Comparison of ENCODE assay signal across 24 mouse cellular contexts in the genomic region with DNA sequence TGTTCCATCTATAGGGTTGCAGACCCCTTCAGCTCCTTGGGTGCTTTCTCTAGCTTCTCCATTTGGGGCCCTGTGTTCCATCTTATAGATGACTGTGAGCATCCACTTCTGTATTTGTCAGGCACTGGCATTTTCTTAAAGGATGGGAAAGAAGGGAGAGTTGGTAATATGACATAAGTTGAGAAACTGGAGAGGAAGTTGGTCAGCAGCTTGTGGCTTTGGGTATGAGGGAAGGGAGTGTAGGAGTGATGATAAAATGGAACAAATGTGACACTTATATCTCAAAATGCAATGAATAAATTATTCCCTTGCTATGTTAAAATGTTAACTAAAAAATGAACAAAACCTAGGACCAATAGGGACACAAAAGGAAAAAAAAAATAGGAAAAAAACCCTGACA. TPM values are rescaled to one million over a fixed set of nuclear protein-coding genes. Genes with fewer than 3 reads are reported as not detected.
DNase-seq lines count a peak whose midpoint lies in the region; ATAC-seq and TF ChIP-seq lines count a peak whose summit lies in the region.
"Not testable (repeated sequence)": the region's sequence is repeated elsewhere in the genome, so short reads cannot be mapped to it uniquely, and the experiment has no call there.
"Had no signal": no experiment of that assay in that cellular context is flagged by ENCODE, and none has a peak within 500 bp of the region (broad histone marks: within the 10 kb centered on the region; RNA-seq: fewer than 3 reads in every experiment).

No protein-coding gene starts in this region.

- peaks cover 28% of the 10 kb centered on the region for H3K79me2 ChIP-seq in macrophage (ENCODE audit: inconsistent target)

- H3K27ac ChIP-seq in bone marrow macrophage, adult 2 months (ENCODE audit: insufficient read depth, low read depth, low read length) = peak overlapping the region; percentile 100
- peak overlapping the region; percentile 97 for H3K27ac ChIP-seq in macrophage

- peak; percentile 2 for DNase-seq in lung, postnatal 25 days (ENCODE audit: low spot score)

- peak; percentile 93 for ATAC-seq in common myeloid progenitor, adult 5-6 weeks (replicated peaks; ENCODE audit: low read depth, poor library complexity, severe bottlenecking)
- peak; percentile 96 for ATAC-seq in granulocyte monocyte progenitor cell, adult 5-6 weeks (replicated peaks; ENCODE audit: poor library complexity, severe bottlenecking)
- ATAC-seq in megakaryocyte progenitor cell, adult 5-6 weeks (replicated peaks; ENCODE audit: poor library complexity) = peak; percentile 92

- H3K4me1 ChIP-seq in bone marrow macrophage, adult 2 months (ENCODE audit: control insufficient read depth, insufficient read depth, low read length) = peaks cover 19% of the 10 kb centered on the region

- H3K36me3 ChIP-seq in macrophage (ENCODE audit: inconsistent target) = not testable (repeated sequence)

- TF ChIP-seq CTCF in bone marrow macrophage, adult 2 months (IDR thresholded peaks at IDR 0.05; ENCODE audit: low read depth, low read length) = not testable (repeated sequence)

- H3K4me3 ChIP-seq in bone marrow macrophage, adult 2 months (ENCODE audit: insufficient read depth, low read length); macrophage (ENCODE audit: inconsistent target): not testable (repeated sequence)

- not testable (repeated sequence) for TF ChIP-seq POLR2A in bone marrow macrophage, adult 2 months (IDR thresholded peaks at IDR 0.05; ENCODE audit: borderline replicate concordance, low read depth, low read length)

RNA-seq across cellular contexts. Expression of gene Olfr111, which starts 16.8 kb away (rescaled TPM):
- polyA plus RNA-seq in bone marrow macrophage, adult 2 months (2012; ENCODE audit: insufficient read depth, insufficient read length, missing spikeins) = 4.6 and 5.8 TPM in 2 replicates
- not detected in 2 replicates for total RNA-seq in common myeloid progenitor, adult 5-6 weeks (2017)
- not detected in 2 replicates for total RNA-seq in granulocyte monocyte progenitor cell, adult 5-6 weeks (2014; fragmentation: Nextera tagmentation)
- total RNA-seq in granulocyte monocyte progenitor cell, adult 5-6 weeks (2017) = not detected in 2 replicates
- 100 to 1,000 TPM in 17 of 26 experiments, 10 to 100 TPM in 9; 42.4 to 352 (median 152) TPM for total RNA-seq in macrophage (2018; cell fraction: chromatin; rRNA removed)
- 10 to 100 TPM in 1 of 26 experiments, 1 to 10 TPM in 25; 1.1 to 10.9 (median 3.7) TPM for total RNA-seq in macrophage (2018; cell fraction: cytosol; rRNA removed)
- total RNA-seq in macrophage (2018; cell fraction: nucleus; rRNA removed) = 100 to 1,000 TPM in 16 of 26 experiments, 10 to 100 TPM in 10; 32.1 to 328 (median 166) TPM
- 3.2 to 5.6 TPM (median 4.0 TPM) in 3 replicates for polyA plus RNA-seq in macrophage (2018)
- total RNA-seq in megakaryocyte progenitor cell, adult 5-6 weeks (2015) = not detected in 2 replicates
- total RNA-seq in megakaryocyte progenitor cell, adult 5-6 weeks (2017) = not detected in 2 replicates
- total RNA-seq: adrenal gland, postnatal 14 days; adrenal gland, postnatal 36 days; CH12.LX; G1E had no signal
- polyA plus RNA-seq: activated CD4-positive, CD25-positive, alpha-beta regulatory T cell, adult 4 months; CD4-positive, CD25-positive, alpha-beta regulatory T cell, adult 4 months; embryonic facial prominence, embryonic 11.5 days; embryonic facial prominence, embryonic 13.5 days; embryonic facial prominence, embryonic 15.5 days; erythroblast, embryonic 14.5 days; forebrain, embryonic 10.5 days; forebrain, embryonic 12.5 days; forebrain, embryonic 14.5 days; forebrain, embryonic 16.5 days; G1E; Patski had no signal

RNA-seq across cellular contexts. Expression of gene Olfr110, which starts 32.3 kb away (rescaled TPM):
- polyA plus RNA-seq in bone marrow macrophage, adult 2 months (2012; ENCODE audit: insufficient read depth, insufficient read length, missing spikeins) = 0.75 and 1.3 TPM in 2 replicates
- not detected in 2 replicates for total RNA-seq in common myeloid progenitor, adult 5-6 weeks (2017)
- not detected in 2 replicates for total RNA-seq in granulocyte monocyte progenitor cell, adult 5-6 weeks (2014; fragmentation: Nextera tagmentation)
- total RNA-seq in granulocyte monocyte progenitor cell, adult 5-6 weeks (2017) = not detected in 2 replicates
- 10 to 100 TPM in 10 of 26 experiments, 1 to 10 TPM in 16; 2.6 to 22.0 (median 8.9) TPM for total RNA-seq in macrophage (2018; cell fraction: chromatin; rRNA removed)
- 1 to 10 TPM in 10 of 26 experiments, under 1 TPM in 16; 0.30 to 2.2 (median 0.87) TPM for total RNA-seq in macrophage (2018; cell fraction: cytosol; rRNA removed)
- total RNA-seq in macrophage (2018; cell fraction: nucleus; rRNA removed) = 10 to 100 TPM in 15 of 26 experiments, 1 to 10 TPM in 11; 3.6 to 20.9 (median 10.9) TPM
- polyA plus RNA-seq in macrophage (2018) = 1.6 to 2.2 TPM (median 1.9 TPM) in 3 replicates
- not detected in 2 replicates for total RNA-seq in megakaryocyte progenitor cell, adult 5-6 weeks (2015)
- not detected in 2 replicates for total RNA-seq in megakaryocyte progenitor cell, adult 5-6 weeks (2017)
- total RNA-seq: adrenal gland, adult 18-20 months; adrenal gland, postnatal 14 days; adrenal gland, postnatal 36 days; CH12.LX; G1E had no signal
- polyA plus RNA-seq: activated CD4-positive, CD25-positive, alpha-beta regulatory T cell, adult 4 months; CD4-positive, CD25-positive, alpha-beta regulatory T cell, adult 4 months; cerebellum, adult 2 months; embryonic facial prominence, embryonic 11.5 days; embryonic facial prominence, embryonic 13.5 days; erythroblast, embryonic 14.5 days; forebrain, embryonic 10.5 days; forebrain, embryonic 12.5 days; forebrain, embryonic 14.5 days; forebrain, embryonic 16.5 days; G1E; Patski had no signal

RNA-seq across cellular contexts. Expression of gene H2-M2, which starts 41.3 kb away (rescaled TPM):
- 1.1 TPM in 1 of 2 replicates, not detected in the other for polyA plus RNA-seq in bone marrow macrophage, adult 2 months (2012; ENCODE audit: insufficient read depth, insufficient read length, missing spikeins)
- not detected in 2 replicates for total RNA-seq in common myeloid progenitor, adult 5-6 weeks (2017)
- total RNA-seq in granulocyte monocyte progenitor cell, adult 5-6 weeks (2014; fragmentation: Nextera tagmentation) = not detected in 2 replicates
- not detected in 2 replicates for total RNA-seq in granulocyte monocyte progenitor cell, adult 5-6 weeks (2017)
- total RNA-seq in macrophage (2018; cell fraction: chromatin; rRNA removed) = 100 to 1,000 TPM in 2 of 26 experiments, 10 to 100 TPM in 17, 1 to 10 TPM in 5, under 1 TPM in 1, not detected in 1; 0.86 to 151 (median 20.0) TPM
- 100 to 1,000 TPM in 1 of 26 experiments, 10 to 100 TPM in 14, 1 to 10 TPM in 8, under 1 TPM in 3; 0.74 to 137 (median 23.0) TPM for total RNA-seq in macrophage (2018; cell fraction: cytosol; rRNA removed)
- total RNA-seq in macrophage (2018; cell fraction: nucleus; rRNA removed) = 100 to 1,000 TPM in 5 of 26 experiments, 10 to 100 TPM in 16, 1 to 10 TPM in 4, under 1 TPM in 1; 0.69 to 306 (median 44.5) TPM
- polyA plus RNA-seq in macrophage (2018) = 1.0 to 2.2 TPM (median 1.7 TPM) in 3 replicates
- not detected in 2 replicates for total RNA-seq in megakaryocyte progenitor cell, adult 5-6 weeks (2015)
- not detected in 2 replicates for total RNA-seq in megakaryocyte progenitor cell, adult 5-6 weeks (2017)
- total RNA-seq: adrenal gland, postnatal 14 days; adrenal gland, postnatal 36 days; CH12.LX; G1E had no signal
- polyA plus RNA-seq: activated CD4-positive, CD25-positive, alpha-beta regulatory T cell, adult 4 months; CD4-positive, CD25-positive, alpha-beta regulatory T cell, adult 4 months; cerebellum, adult 2 months; embryonic facial prominence, embryonic 11.5 days; embryonic facial prominence, embryonic 13.5 days; embryonic facial prominence, embryonic 15.5 days; erythroblast, embryonic 14.5 days; forebrain, embryonic 10.5 days; forebrain, embryonic 12.5 days; forebrain, embryonic 14.5 days; forebrain, embryonic 16.5 days; G1E had no signal

RNA-seq across cellular contexts. Expression of gene Olfr112, which starts 44.6 kb away (rescaled TPM):
- polyA plus RNA-seq in bone marrow macrophage, adult 2 months (2012; ENCODE audit: insufficient read depth, insufficient read length, missing spikeins) = not detected in 2 replicates
- total RNA-seq in common myeloid progenitor, adult 5-6 weeks (2017) = not detected in 2 replicates
- total RNA-seq in granulocyte monocyte progenitor cell, adult 5-6 weeks (2014; fragmentation: Nextera tagmentation) = not detected in 2 replicates
- total RNA-seq in granulocyte monocyte progenitor cell, adult 5-6 weeks (2017) = not detected in 2 replicates
- total RNA-seq in macrophage (2018; cell fraction: chromatin; rRNA removed) = under 1 TPM in 4 of 26 experiments, not detected in 22; 0.17 to 0.33 (median 0.23) TPM
- total RNA-seq in macrophage (2018; cell fraction: cytosol; rRNA removed) = not detected
- total RNA-seq in macrophage (2018; cell fraction: nucleus; rRNA removed) = 1 to 10 TPM in 1 of 26 experiments, under 1 TPM in 1, not detected in 24; 0.65 to 2.1 TPM
- not detected in 3 replicates for polyA plus RNA-seq in macrophage (2018)
- not detected in 2 replicates for total RNA-seq in megakaryocyte progenitor cell, adult 5-6 weeks (2015)
- not detected in 2 replicates for total RNA-seq in megakaryocyte progenitor cell, adult 5-6 weeks (2017)
- total RNA-seq: adrenal gland, adult 18-20 months; adrenal gland, adult 8-10 months; adrenal gland, postnatal 14 days; adrenal gland, postnatal 36 days; CH12.LX had no signal
- polyA plus RNA-seq: activated CD4-positive, CD25-positive, alpha-beta regulatory T cell, adult 4 months; CD4-positive, CD25-positive, alpha-beta regulatory T cell, adult 4 months; cerebellum, adult 2 months; embryonic facial prominence, embryonic 11.5 days; embryonic facial prominence, embryonic 15.5 days; erythroblast, embryonic 14.5 days; forebrain, embryonic 10.5 days; forebrain, embryonic 12.5 days; forebrain, embryonic 14.5 days; forebrain, embryonic 16.5 days; G1E; Patski had no signal

RNA-seq across cellular contexts. Expression of gene Olfr113, which starts 52.9 kb away (rescaled TPM):
- polyA plus RNA-seq in bone marrow macrophage, adult 2 months (2012; ENCODE audit: insufficient read depth, insufficient read length, missing spikeins) = not detected in 2 replicates
- not detected in 2 replicates for total RNA-seq in common myeloid progenitor, adult 5-6 weeks (2017)
- not detected in 2 replicates for total RNA-seq in granulocyte monocyte progenitor cell, adult 5-6 weeks (2014; fragmentation: Nextera tagmentation)
- total RNA-seq in granulocyte monocyte progenitor cell, adult 5-6 weeks (2017) = not detected in 2 replicates
- not detected for total RNA-seq in macrophage (2018; cell fraction: chromatin; rRNA removed)
- not detected for total RNA-seq in macrophage (2018; cell fraction: cytosol; rRNA removed)
- total RNA-seq in macrophage (2018; cell fraction: nucleus; rRNA removed) = not detected
- not detected in 3 replicates for polyA plus RNA-seq in macrophage (2018)
- not detected in 2 replicates for total RNA-seq in megakaryocyte progenitor cell, adult 5-6 weeks (2015)
- not detected in 2 replicates for total RNA-seq in megakaryocyte progenitor cell, adult 5-6 weeks (2017)
- total RNA-seq: adrenal gland, adult 18-20 months; adrenal gland, adult 8-10 months; adrenal gland, postnatal 14 days; adrenal gland, postnatal 36 days; CH12.LX had no signal
- polyA plus RNA-seq: activated CD4-positive, CD25-positive, alpha-beta regulatory T cell, adult 4 months; CD4-positive, CD25-positive, alpha-beta regulatory T cell, adult 4 months; cerebellum, adult 2 months; embryonic facial prominence, embryonic 11.5 days; embryonic facial prominence, embryonic 13.5 days; embryonic facial prominence, embryonic 15.5 days; erythroblast, embryonic 14.5 days; forebrain, embryonic 10.5 days; forebrain, embryonic 12.5 days; forebrain, embryonic 14.5 days; forebrain, embryonic 16.5 days; G1E; Patski had no signal
